Mouse (Mus musculus) embryonic facial prominence, embryonic 15.5 days (tissue): Measurements from ENCODE around the gene Hoxc9. TPM values are rescaled to one million over a fixed set of nuclear protein-coding genes. Genes with fewer than 3 reads are reported as not detected.
A peak's percentile ranks its signal among the peaks of the same experiment; 100 is the strongest.

ENCODE experiments used
- ATAC-seq: fragments of 200-750 bp; cut with Nextera tagmentation; 2 replicates; pipeline ENCODE4 v1.8.0; 2017; ENCODE audit warnings: low read depth, moderate TSS enrichment; ENCODE audit not compliant: insufficient number of reproducible peaks, low FRiP score, low TSS enrichment
- H3K27ac ChIP-seq: fragments of 300-500 bp; sonication (generic); replicated peaks from 2 replicates; pipeline ENCODE4 v1.5.1; 2015; ENCODE audit warnings: mild to moderate bottlenecking, inconsistent platforms
- H3K27me3 ChIP-seq: fragments of 300-500 bp; sonication (generic); 2 replicates; pipeline ENCODE4 v1.6.1; 2015; ENCODE audit warnings: inconsistent platforms
- H3K36me3 ChIP-seq: fragments of 300-500 bp; sonication (generic); 2 replicates; pipeline ENCODE4 v1.6.1; 2015; ENCODE audit warnings: mild to moderate bottlenecking, inconsistent platforms
- H3K4me1 ChIP-seq: fragments of 300-500 bp; sonication (generic); 2 replicates; pipeline ENCODE4 v1.6.1; 2015; ENCODE audit warnings: inconsistent platforms
- H3K4me2 ChIP-seq: fragments of 300-500 bp; sonication (generic); replicated peaks from 2 replicates; pipeline ENCODE4 v1.6.1; 2015; ENCODE audit warnings: mild to moderate bottlenecking, inconsistent platforms
- H3K4me3 ChIP-seq: fragments of 300-500 bp; sonication (generic); replicated peaks from 2 replicates; pipeline ENCODE4 v1.5.1; 2015; ENCODE audit warnings: mild to moderate bottlenecking, inconsistent platforms
- H3K9ac ChIP-seq: fragments of 300-500 bp; sonication (generic); 2 replicates; pipeline ENCODE4 v1.6.1; 2015; ENCODE audit warnings: inconsistent platforms
- H3K9me3 ChIP-seq: fragments of 300-500 bp; sonication (generic); replicated peaks from 2 replicates; pipeline ENCODE4 v1.6.1; 2016; ENCODE audit warnings: inconsistent platforms
- WGBS: fragments of 180-500 bp; shearing (Covaris S2); methylation state at CpG from one replicate; pipeline ENCODE4 v1.1.7; 2015; 5-methylcytosine and 5-hydroxymethylcytosine counted together
- polyA plus RNA-seq: library from polyadenylated mRNA; unstranded; fragments of >200 nt; fragmentation: Nextera tagmentation; extraction: Ambion mirVana; gene quantifications from 2 replicates; pipeline ENCODE4 v1.2.1, GENCODE M21; 2015

Gene Hoxc9
- polyA plus RNA-seq, 1 experiment from 2014 or later = not detected

- H3K4me2 ChIP-seq = no peak overlapping the region
- H3K36me3 ChIP-seq = no peaks in the 10 kb centered on the region
- H3K27ac ChIP-seq = no peak overlapping the region
- peaks cover 94% of the 10 kb centered on the region for H3K27me3 ChIP-seq
- H3K4me3 ChIP-seq = no peak overlapping the region
- H3K9me3 ChIP-seq = no peaks in the 10 kb centered on the region
- H3K9ac ChIP-seq = no peak overlapping the region
- H3K4me1 ChIP-seq = peaks cover 4% of the 10 kb centered on the region; the same call in 1 of the 2 replicates
- no peak for ATAC-seq
- 1% methylated on average over 6 of the region's 6 CpGs for WGBS
These were observed 14.5 kb upstream of the Hoxc9 start for GRCm38 (mm10) chr15:102961728-102962127.

- Histone ChIP-seq H3K27me3 (peaks cover 94% of the 10 kb centered on the region), H3K4me2 (no peak overlapping the region), H3K9me3 (no peaks in the 10 kb centered on the region), H3K36me3 (no peaks in the 10 kb centered on the region), H3K4me3 (no peak overlapping the region), H3K4me1 (peaks cover 8% of the 10 kb centered on the region; the same call in 1 of the 2 replicates), H3K9ac (no peak overlapping the region), H3K27ac (no peak overlapping the region)
- 2% methylated on average over 13 of the region's 13 CpGs for WGBS
- no peak for ATAC-seq
These were observed 13.7 kb upstream of the Hoxc9 start for GRCm38 (mm10) chr15:102962492-102962891.

DNA sequence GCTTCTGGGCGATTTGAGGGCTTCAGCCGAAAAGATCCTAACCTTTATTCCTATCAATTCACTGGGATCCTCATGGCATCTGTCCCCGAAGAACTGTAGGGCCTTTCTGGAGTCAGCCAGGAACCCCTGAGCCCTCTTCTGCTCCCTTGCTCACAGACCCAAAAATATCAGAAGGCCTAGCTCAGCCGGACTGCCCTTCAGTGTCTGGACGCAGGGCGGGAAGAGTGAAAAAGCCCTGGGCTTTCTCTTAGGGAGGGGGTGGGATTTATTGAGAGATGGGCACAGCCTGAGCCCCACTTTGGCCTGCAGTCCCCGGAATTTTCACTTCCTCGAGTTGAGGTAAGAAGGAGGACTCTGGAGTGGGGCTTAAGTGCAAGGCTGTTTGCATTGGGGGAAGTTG lies 13.0 kb upstream of the Hoxc9 start:
- peaks cover 8% of the 10 kb centered on the region; the same call in 1 of the 2 replicates for H3K4me1 ChIP-seq
- H3K9ac ChIP-seq = no peak overlapping the region
- peaks cover 92% of the 10 kb centered on the region for H3K27me3 ChIP-seq
- no peak overlapping the region for H3K27ac ChIP-seq
- no peak overlapping the region for H3K4me3 ChIP-seq
- no peak for ATAC-seq
- H3K9me3 ChIP-seq = no peaks in the 10 kb centered on the region
- 3% methylated on average over 8 of the region's 8 CpGs for WGBS
- H3K4me2 ChIP-seq = no peak overlapping the region
- no peaks in the 10 kb centered on the region for H3K36me3 ChIP-seq

GRCm38 (mm10) chr15:102963671-102964640 lies 12.3 kb upstream of the Hoxc9 start:
- ATAC-seq = no peak
- no peak overlapping the region for H3K4me3 ChIP-seq
- H3K9ac ChIP-seq = no peak overlapping the region
- H3K4me2 ChIP-seq = 0 out of 2 replicates have a peak overlapping the region, but pooled peaks have one; percentile 4
- H3K9me3 ChIP-seq = no peaks in the 10 kb centered on the region
- H3K27ac ChIP-seq = no peak overlapping the region
- H3K36me3 ChIP-seq = no peaks in the 10 kb centered on the region
- H3K4me1 ChIP-seq = peaks cover 8% of the 10 kb centered on the region; the same call in 1 of the 2 replicates
- H3K27me3 ChIP-seq = peaks cover 92% of the 10 kb centered on the region
- 2% methylated on average over 28 of the region's 28 CpGs for WGBS

- H3K27me3 ChIP-seq = peaks cover 95% of the 10 kb centered on the region
- no peak overlapping the region for H3K27ac ChIP-seq
- no peaks in the 10 kb centered on the region for H3K9me3 ChIP-seq
- H3K4me1 ChIP-seq = peaks cover 8% of the 10 kb centered on the region; the same call in 1 of the 2 replicates
- H3K4me3 ChIP-seq = no peak overlapping the region
- no peak overlapping the region for H3K9ac ChIP-seq
- WGBS = 4% methylated on average over 26 of the region's 26 CpGs
- no peak overlapping the region for H3K4me2 ChIP-seq
- no peaks in the 10 kb centered on the region for H3K36me3 ChIP-seq
- no peak for ATAC-seq
These were observed 11.0 kb upstream of the Hoxc9 start for GRCm38 (mm10) chr15:102965003-102965891.

DNA sequence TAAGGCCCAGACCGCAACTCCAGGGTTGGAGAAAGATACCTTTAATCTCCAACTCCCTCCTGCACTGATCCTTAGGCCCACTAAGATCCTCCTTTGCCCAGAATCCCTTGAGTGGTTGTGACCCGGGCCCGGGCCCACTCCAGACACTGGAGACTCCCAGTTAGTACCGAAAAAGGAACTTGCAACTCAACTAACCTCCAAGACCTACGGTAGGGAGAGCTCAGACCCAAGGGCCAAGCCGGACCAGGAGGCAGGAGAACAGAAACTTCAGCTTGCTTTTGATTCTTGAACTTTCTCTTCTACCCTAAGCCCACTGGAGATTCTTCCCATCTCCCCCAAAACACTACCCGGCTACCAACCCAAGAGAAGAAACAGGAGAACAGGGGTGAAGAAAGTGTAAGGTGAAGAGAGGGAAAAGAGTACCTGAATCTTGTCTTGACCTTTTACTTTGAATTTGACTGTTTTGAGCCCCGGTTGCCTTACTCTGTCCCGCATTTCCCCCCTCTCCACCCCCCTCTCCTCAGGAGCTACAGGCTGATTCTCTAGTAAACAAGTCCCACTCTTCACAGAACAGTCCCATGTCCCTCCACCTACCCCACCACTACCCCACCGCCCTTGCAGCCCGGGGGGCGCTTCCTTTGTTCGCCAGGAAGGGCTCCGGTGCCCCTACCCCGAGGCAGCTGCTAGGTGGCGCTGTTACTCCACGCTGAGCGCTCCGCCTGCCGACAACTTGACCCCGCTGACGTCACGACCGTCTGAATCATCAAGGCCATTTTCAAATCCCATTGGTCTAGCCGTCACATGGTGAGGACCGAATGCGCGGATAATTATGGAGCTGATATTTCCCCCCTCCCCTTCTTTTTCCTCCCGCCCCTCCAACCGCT lies 10.1 kb upstream of the Hoxc9 start:
- peak overlapping the region; percentile 21 for H3K4me3 ChIP-seq

GRCm38 (mm10) chr15:102966776-102967311 lies 9.4 kb upstream of the Hoxc9 start, which contains the start of gene Hoxc10:
Hoxc10 (plus strand) TSS chr15:102966796.
- Histone ChIP-seq H3K27me3 (peaks cover 97% of the 10 kb centered on the region), H3K4me1 (peaks cover 8% of the 10 kb centered on the region; the same call in 1 of the 2 replicates), H3K9ac (no peak within 1 kb of the TSS), H3K4me2 (peak within 1 kb of the TSS; percentile 32), H3K4me3 (peak within 1 kb of the TSS; percentile 21), H3K36me3 (no peaks in the 10 kb centered on the region), H3K27ac (no peak within 1 kb of the TSS), H3K9me3 (no peaks in the 10 kb centered on the region)
- ATAC-seq = no peak; the same call in 1 of the 2 replicates
- WGBS = 3% methylated on average over 27 of the region's 27 CpGs

More for the DNA sequence above, 10.1 kb upstream of the Hoxc9 start:
- H3K9me3 ChIP-seq = no peaks in the 10 kb centered on the region
- H3K27ac ChIP-seq = no peak overlapping the region
- peak overlapping the region; percentile 32 for H3K4me2 ChIP-seq
- H3K27me3 ChIP-seq = peaks cover 96% of the 10 kb centered on the region
- H3K36me3 ChIP-seq = no peaks in the 10 kb centered on the region
- peaks cover 8% of the 10 kb centered on the region; the same call in 1 of the 2 replicates for H3K4me1 ChIP-seq
- ATAC-seq = peak; percentile 29; the same call in 1 of the 2 replicates
- no peak overlapping the region for H3K9ac ChIP-seq
- whole genome bisulfite sequencing = 4% methylated on average over 28 of the region's 30 CpGs

DNA sequence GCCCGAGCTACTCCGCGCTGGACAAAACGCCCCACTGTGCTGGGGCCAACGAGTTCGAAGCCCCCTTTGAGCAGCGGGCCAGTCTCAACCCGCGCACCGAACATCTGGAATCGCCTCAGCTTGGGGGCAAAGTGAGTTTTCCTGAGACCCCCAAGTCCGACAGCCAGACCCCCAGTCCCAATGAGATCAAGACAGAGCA lies 9.0 kb upstream of the Hoxc9 start, which contains the start of gene Hoxc5:
Gene Hoxc5 (plus strand): TSS at position 132 of the 199 bp plus-strand sequence.
- Histone ChIP-seq H3K9me3 (no peaks in the 10 kb centered on the region), H3K9ac (no peak within 1 kb of the TSS), H3K4me2 (peak within 1 kb of the TSS; percentile 32), H3K4me3 (peak within 1 kb of the TSS; percentile 21), H3K27ac (no peak within 1 kb of the TSS), H3K4me1 (peaks cover 8% of the 10 kb centered on the region; the same call in 1 of the 2 replicates), H3K36me3 (no peaks in the 10 kb centered on the region), H3K27me3 (peaks cover 99% of the 10 kb centered on the region)
- no peak for ATAC-seq
- whole genome bisulfite sequencing = 5% methylated on average over 12 of the region's 12 CpGs

GRCm38 (mm10) chr15:102967511-102968397 lies 8.5 kb upstream of the Hoxc9 start:
- Histone ChIP-seq H3K4me1 (peaks cover 8% of the 10 kb centered on the region; the same call in 1 of the 2 replicates), H3K36me3 (no peaks in the 10 kb centered on the region), H3K27me3 (peaks cover 99% of the 10 kb centered on the region), H3K9me3 (no peaks in the 10 kb centered on the region), H3K4me3 (no peak overlapping the region), H3K27ac (no peak overlapping the region), H3K9ac (no peak overlapping the region), H3K4me2 (no peak overlapping the region)
- 2% methylated on average over 34 of the region's 34 CpGs for WGBS
- no peak for ATAC-seq
